Mouse (Mus musculus) embryonic facial prominence, embryonic 11.5 days (tissue): Measurements from ENCODE around the gene Ak5. TPM values are rescaled to one million over a fixed set of nuclear protein-coding genes. Genes with fewer than 3 reads are reported as not detected.

Experiments used
- ATAC-seq: fragments of 200-750 bp; cut with Nextera tagmentation; replicated peaks from 2 replicates; pipeline ENCODE4 v1.8.0; 2017; ENCODE audit warnings: low read depth; ENCODE audit not compliant: insufficient number of reproducible peaks, low FRiP score, low TSS enrichment
- DNase-seq: peaks from one replicate; pipeline ENCODE4 v3.0.0-alpha.2; 2015; ENCODE audit warnings: low spot score
- H3K27ac ChIP-seq: fragments of 300-500 bp; sonication (generic); replicated peaks from 2 replicates; pipeline ENCODE4 v1.5.1; 2014; ENCODE audit warnings: mild to moderate bottlenecking, low read depth, low read length, control low read depth
- H3K27me3 ChIP-seq: fragments of 300-500 bp; sonication (generic); 2 replicates; pipeline ENCODE4 v1.6.1; 2014; ENCODE audit warnings: mild to moderate bottlenecking, low read length, moderate library complexity, mixed read lengths; ENCODE audit not compliant: control insufficient read depth, insufficient read depth
- H3K36me3 ChIP-seq: fragments of 300-500 bp; sonication (generic); replicated peaks from 2 replicates; pipeline ENCODE4 v1.6.1; 2014; ENCODE audit warnings: low read depth, mild to moderate bottlenecking, low read length, moderate library complexity, mixed read lengths; ENCODE audit not compliant: control insufficient read depth, insufficient read depth
- H3K4me1 ChIP-seq: fragments of 300-500 bp; sonication (generic); 2 replicates; pipeline ENCODE4 v1.6.1; 2014; ENCODE audit warnings: low read length, mixed read lengths; ENCODE audit not compliant: control insufficient read depth, insufficient read depth
- H3K4me2 ChIP-seq: fragments of 300-500 bp; sonication (generic); 2 replicates; pipeline ENCODE4 v1.6.1; 2014; ENCODE audit warnings: low read depth, mild to moderate bottlenecking, control low read depth, low read length, moderate library complexity
- H3K4me3 ChIP-seq: fragments of 300-500 bp; sonication (generic); 2 replicates; pipeline ENCODE4 v1.5.1; 2014; ENCODE audit warnings: low read depth, low read length, control low read depth
- H3K9ac ChIP-seq: fragments of 300-500 bp; sonication (generic); replicated peaks from 2 replicates; pipeline ENCODE4 v1.6.1; 2014; ENCODE audit warnings: mild to moderate bottlenecking, control low read depth, low read length
- H3K9me3 ChIP-seq: fragments of 300-500 bp; sonication (generic); replicated peaks from 2 replicates; pipeline ENCODE4 v1.6.1; 2016; ENCODE audit warnings: mild to moderate bottlenecking, low read length, inconsistent platforms, mixed read lengths; ENCODE audit not compliant: control insufficient read depth
- WGBS: fragments of 180-500 bp; shearing (Covaris S2); extraction: QIAGEN DNeasy Blood & Tissue Kit; methylation state at CpG from one replicate; pipeline ENCODE4 v1.1.7; 2014; 5-methylcytosine and 5-hydroxymethylcytosine counted together
- polyA plus RNA-seq: library from polyadenylated mRNA; unstranded; fragments of >200 nt; fragmentation: Nextera tagmentation; extraction: Ambion mirVana; gene quantifications from 2 replicates; pipeline ENCODE4 v1.2.1, GENCODE M21; 2014

The Ak5 gene
- polyA plus RNA-seq, 1 experiment from 2014 or later = 0.63 TPM

GRCm38 (mm10) chr3:152488964-152489363 is 179.2 kb downstream of the Ak5 start:
- 91% methylated on average over 4 of the region's 4 CpGs for WGBS
- Histone ChIP-seq H3K4me2 (no peak overlapping the region), H3K27me3 (no peaks in the 10 kb centered on the region), H3K4me1 (no peaks in the 10 kb centered on the region; the same call in 1 of the 2 replicates), H3K27ac (no peak overlapping the region), H3K9me3 (no peaks in the 10 kb centered on the region), H3K9ac (no peak overlapping the region), H3K36me3 (no peaks in the 10 kb centered on the region), H3K4me3 (no peak overlapping the region)
- DNase-seq (no peak), ATAC-seq (no peak)

- H3K36me3 ChIP-seq = no peaks in the 10 kb centered on the region
- 46% methylated on average over 6 of the region's 6 CpGs for WGBS
- no peaks in the 10 kb centered on the region for H3K27me3 ChIP-seq
- H3K4me3 ChIP-seq = no peak overlapping the region
- H3K9ac ChIP-seq = no peak overlapping the region
- no peaks in the 10 kb centered on the region for H3K9me3 ChIP-seq
- H3K4me1 ChIP-seq = no peaks in the 10 kb centered on the region; the same call in 1 of the 2 replicates
- ATAC-seq (no peak), DNase-seq (peak; percentile 46)
- H3K27ac ChIP-seq = no peak overlapping the region
- no peak overlapping the region for H3K4me2 ChIP-seq
These were observed 184.0 kb downstream of the Ak5 start for GRCm38 (mm10) chr3:152484206-152484605.

- Histone ChIP-seq H3K9me3 (no peaks in the 10 kb centered on the region), H3K4me3 (no peak overlapping the region), H3K27me3 (no peaks in the 10 kb centered on the region), H3K4me1 (no peaks in the 10 kb centered on the region; the same call in 1 of the 2 replicates), H3K27ac (no peak overlapping the region), H3K36me3 (no peaks in the 10 kb centered on the region), H3K4me2 (no peak overlapping the region), H3K9ac (no peak overlapping the region)
- DNase-seq = no peak
- ATAC-seq = no peak
- 49% methylated on average over 7 of the region's 7 CpGs for WGBS
These were observed 184.4 kb downstream of the Ak5 start for GRCm38 (mm10) chr3:152483800-152484199.

- Histone ChIP-seq H3K27me3 (no peaks in the 10 kb centered on the region), H3K36me3 (no peaks in the 10 kb centered on the region), H3K4me3 (no peak overlapping the region), H3K4me1 (peaks cover 2% of the 10 kb centered on the region; the same call in 1 of the 2 replicates), H3K9ac (no peak overlapping the region), H3K4me2 (no peak overlapping the region), H3K27ac (no peak overlapping the region), H3K9me3 (no peaks in the 10 kb centered on the region)
- 80% methylated on average over 8 of the region's 8 CpGs for WGBS
- ATAC-seq = no peak
- DNase-seq = no peak
These were observed 186.0 kb downstream of the Ak5 start for GRCm38 (mm10) chr3:152482182-152482581.

- H3K9ac ChIP-seq = no peak overlapping the region
- WGBS = 93% methylated on average over 6 of the region's 6 CpGs
- no peak overlapping the region for H3K4me2 ChIP-seq
- DNase-seq (no peak), ATAC-seq (no peak)
- no peak overlapping the region for H3K27ac ChIP-seq
- peaks cover 2% of the 10 kb centered on the region; the same call in 1 of the 2 replicates for H3K4me1 ChIP-seq
- no peaks in the 10 kb centered on the region for H3K36me3 ChIP-seq
- no peak overlapping the region for H3K4me3 ChIP-seq
- H3K9me3 ChIP-seq = no peaks in the 10 kb centered on the region
- H3K27me3 ChIP-seq = no peaks in the 10 kb centered on the region
These were observed 187.8 kb downstream of the Ak5 start for GRCm38 (mm10) chr3:152480336-152480735.

GRCm38 (mm10) chr3:152478599-152479435 is 189.3 kb downstream of the Ak5 start:
- H3K4me3 ChIP-seq = peak overlapping the region; percentile 35
- no peak overlapping the region for H3K27ac ChIP-seq
- WGBS = 7% methylated on average over 12 of the region's 16 CpGs
- peaks cover 2% of the 10 kb centered on the region; the same call in 1 of the 2 replicates for H3K4me1 ChIP-seq
- H3K27me3 ChIP-seq = no peaks in the 10 kb centered on the region
- H3K9me3 ChIP-seq = no peaks in the 10 kb centered on the region
- ATAC-seq (peak; percentile 64), DNase-seq (peak; percentile 73)
- H3K9ac ChIP-seq = peak overlapping the region; percentile 49
- H3K36me3 ChIP-seq = no peaks in the 10 kb centered on the region
- H3K4me2 ChIP-seq = peak overlapping the region; percentile 75

- Histone ChIP-seq H3K36me3 (no peaks in the 10 kb centered on the region), H3K9me3 (no peaks in the 10 kb centered on the region), H3K4me3 (peak overlapping the region; percentile 35), H3K27me3 (no peaks in the 10 kb centered on the region), H3K4me1 (0 out of 2 replicates have a peak, but pooled peaks cover 2% of the 10 kb centered on the region), H3K27ac (no peak overlapping the region), H3K4me2 (peak overlapping the region; percentile 75), H3K9ac (peak overlapping the region; percentile 49)
- DNase-seq (peak; percentile 73), ATAC-seq (peak; percentile 61)
- 3% methylated on average over 23 of the region's 23 CpGs for WGBS
These were observed 190.2 kb downstream of the Ak5 start for GRCm38 (mm10) chr3:152477796-152478527.

- Histone ChIP-seq H3K4me2 (no peak overlapping the region), H3K27me3 (no peaks in the 10 kb centered on the region), H3K4me3 (no peak overlapping the region), H3K27ac (no peak overlapping the region), H3K9ac (no peak overlapping the region), H3K9me3 (no peaks in the 10 kb centered on the region), H3K36me3 (no peaks in the 10 kb centered on the region), H3K4me1 (0 out of 2 replicates have a peak, but pooled peaks cover 2% of the 10 kb centered on the region)
- ATAC-seq (no peak), DNase-seq (no peak)
- 92% methylated on average over 3 of the region's 3 CpGs for WGBS
These were observed 192.3 kb downstream of the Ak5 start for GRCm38 (mm10) chr3:152475894-152476293.
